Mouse (Mus musculus) c-Kit-positive CD71-positive TER-119-negative erythroid progenitor cells, embryonic 14.5 days (primary cell): ENCODE results near the gene Cphx1.
"Not testable (repeated sequence)": the region's sequence is repeated elsewhere in the genome, so short reads cannot be mapped to it uniquely, and the experiment has no call there.

Experiments used
- DNase-seq: peaks from one replicate; pipeline ENCODE4 v3.0.0-alpha.2; 2013; ENCODE audit warnings: low read depth

The Cphx1 gene

DNA sequence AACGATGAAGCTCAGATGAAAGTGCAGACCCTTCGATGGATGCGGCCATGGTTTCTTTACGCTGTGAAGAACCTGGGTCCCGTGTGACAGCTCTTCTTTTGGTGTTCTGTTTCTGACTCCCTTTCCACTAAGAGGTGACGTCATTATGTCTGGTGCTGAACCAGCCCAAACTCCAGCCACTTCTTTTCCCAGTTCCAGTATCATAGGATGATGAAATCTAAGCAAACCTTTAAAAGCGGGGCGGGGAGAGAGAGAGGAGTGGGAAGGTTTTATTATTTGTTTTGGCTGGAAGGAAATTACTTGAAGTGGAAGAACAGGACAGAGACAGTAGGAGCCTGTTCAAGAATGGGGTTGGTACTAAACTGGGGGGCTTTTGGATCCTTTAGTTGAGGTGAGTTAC, at the start of gene Cphx1:
Cphx1 (plus strand) TSS at position 301 of the 400 bp plus-strand sequence.
- not testable (repeated sequence) for DNase-seq

DNA sequence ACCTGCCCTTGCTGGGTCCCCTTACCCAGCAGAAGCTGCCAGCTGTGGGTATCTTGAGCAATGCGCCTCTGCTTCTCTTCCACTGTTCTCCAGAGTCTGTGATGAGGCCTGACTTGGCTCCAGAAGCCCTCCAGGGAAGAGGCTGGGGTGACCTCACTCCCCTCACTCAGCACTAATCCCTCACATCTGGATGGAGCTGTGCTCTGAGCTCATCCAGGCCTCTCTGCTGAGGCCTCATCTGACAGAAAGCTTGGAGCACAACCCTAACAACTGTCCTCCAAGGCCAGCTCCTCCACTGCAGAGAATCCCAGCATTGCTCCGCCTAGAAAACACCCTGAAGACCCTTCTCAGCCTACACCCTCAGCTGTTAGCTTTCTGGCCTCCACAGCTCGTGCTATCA, 43.5 kb upstream of the Cphx1 start:
- not testable (repeated sequence) for DNase-seq

DNA sequence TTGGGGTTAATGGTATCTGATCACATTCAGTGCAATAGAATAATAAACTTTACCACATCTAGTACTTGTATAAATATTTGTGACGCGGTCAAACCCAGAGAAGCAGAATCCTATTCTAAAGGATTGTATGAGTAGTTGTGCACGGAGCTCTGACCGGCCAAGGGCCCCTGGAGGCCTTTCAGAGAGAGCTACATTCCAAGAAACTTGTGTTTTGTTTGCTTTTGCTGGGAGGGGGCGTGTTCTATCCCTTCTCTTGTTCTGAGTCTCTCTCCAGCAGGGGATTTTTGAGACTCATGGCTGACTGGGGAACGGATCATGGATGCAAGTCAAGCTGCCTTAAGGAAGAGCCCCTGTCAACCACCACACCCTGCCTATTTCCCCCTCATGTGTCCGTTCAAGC, 42.4 kb upstream of the Cphx1 start:
- DNase-seq = not testable (repeated sequence)

DNA sequence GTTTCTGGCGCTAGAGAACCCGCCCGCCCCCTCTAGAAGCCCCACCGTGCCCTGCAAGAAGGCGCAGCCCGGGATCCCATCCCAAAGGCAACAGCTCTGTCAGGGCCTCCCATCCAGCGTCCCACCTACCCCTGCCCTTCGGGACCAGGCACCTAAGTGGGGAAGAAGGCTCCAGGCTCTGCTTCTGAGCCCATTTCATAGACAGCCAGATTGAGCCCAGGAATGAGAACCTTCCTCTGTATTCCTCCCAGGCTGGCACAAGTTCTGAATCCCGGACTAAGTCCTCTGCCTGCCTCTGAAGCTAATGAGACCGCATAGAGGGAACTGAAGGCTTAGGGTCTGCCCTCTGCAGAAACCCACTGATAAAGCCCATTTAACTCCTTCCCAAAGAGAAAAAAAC, 35.1 kb upstream of the Cphx1 start, which contains the start of gene Plac9a:
Plac9a (minus strand) TSS at position 101 of the 400 bp plus-strand sequence.
- not testable (repeated sequence) for DNase-seq

DNA sequence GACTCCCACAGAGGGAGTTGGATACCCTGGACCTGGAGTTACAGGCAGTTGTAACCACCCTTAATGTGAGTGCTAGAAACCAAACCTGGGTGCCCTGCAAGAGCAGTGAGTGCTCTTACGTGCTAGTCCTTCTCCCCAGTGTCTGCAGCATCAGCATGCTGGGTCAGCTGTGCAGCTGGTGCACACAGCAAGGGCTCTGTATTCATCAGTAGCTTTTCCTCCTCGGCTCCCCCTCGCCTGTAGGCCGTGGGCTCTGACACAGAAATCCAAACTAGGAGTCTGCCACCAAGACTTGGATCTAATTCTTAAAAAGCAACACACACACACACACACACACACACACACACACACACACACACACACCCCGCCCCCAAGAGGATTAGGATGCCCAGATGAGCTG, 32.9 kb upstream of the Cphx1 start:
- DNase-seq = not testable (repeated sequence)

DNA sequence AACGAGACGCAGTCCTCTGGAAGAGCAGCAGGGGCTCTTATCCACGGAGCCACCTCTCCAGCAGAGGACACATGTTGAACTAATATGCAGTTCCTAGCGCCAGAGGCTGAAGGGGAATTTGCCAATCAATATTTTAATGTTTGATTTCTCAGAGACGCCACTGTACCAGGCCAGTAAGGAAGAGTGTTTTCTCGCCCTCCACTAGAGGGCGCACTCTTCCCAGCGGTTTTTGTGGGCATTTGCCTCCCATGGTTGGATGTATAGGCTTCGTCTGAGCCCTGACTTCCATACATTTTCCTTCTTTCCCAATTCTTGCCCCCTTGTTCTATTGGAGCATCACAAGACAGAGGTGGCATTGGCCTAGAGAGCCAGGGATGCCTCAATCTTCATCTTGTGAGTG, 30.8 kb upstream of the Cphx1 start:
- not testable (repeated sequence) for DNase-seq

DNA sequence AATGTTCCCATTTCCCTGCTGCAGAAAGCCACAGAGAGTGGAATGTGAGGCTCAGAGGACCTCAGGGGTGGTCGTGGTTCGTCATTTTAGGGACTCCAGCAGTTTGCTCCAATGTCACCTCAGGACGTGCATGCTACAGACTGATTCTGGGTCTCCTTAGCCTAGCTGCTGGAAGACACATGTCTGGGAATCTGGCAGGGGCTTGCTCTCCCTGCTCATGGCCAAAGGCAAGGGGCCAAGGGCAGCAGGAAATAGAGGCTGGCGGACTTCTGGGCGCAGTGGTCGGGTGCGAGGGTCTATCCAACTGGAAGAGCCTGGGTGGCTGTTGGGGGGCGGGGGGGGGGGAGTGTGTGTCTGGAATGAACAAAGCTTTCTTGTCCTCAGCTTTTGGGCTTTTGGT, 29.1 kb upstream of the Cphx1 start:
- DNase-seq = not testable (repeated sequence)

DNA sequence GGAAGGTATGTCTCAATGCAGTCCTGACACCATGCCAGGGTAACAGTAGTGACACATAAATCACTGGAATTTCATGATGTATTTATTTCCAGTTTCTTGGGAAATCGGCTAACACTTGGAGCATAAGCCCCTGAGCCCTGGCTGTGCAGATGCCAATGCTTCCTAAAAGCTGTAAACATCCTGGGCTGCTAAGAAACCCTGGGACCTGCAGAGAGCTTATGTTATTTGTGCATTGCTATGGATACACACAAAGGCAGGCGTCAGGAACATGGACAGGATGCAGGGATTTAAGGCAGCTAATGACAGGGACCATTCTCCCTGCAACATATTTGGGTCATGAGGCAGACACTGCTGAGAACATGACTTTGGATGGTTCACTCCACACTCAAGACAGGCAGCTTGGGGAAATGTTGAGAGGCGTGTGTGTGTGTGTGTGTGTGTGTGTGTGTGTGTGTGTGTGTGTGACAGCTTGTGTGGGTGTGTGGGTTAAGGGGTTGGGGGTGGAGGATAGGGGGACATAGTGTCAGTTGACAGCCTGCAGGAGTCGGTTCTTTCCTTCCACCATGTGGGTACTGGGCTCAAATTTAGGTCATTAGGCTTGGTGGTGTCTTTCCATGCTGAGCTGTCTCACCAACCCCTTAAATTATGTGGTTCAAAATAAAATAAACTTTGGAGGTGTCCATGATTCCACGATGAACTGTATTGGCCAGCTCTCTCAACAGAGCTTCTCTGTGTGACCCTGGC, 19.5 kb upstream of the Cphx1 start:
- DNase-seq = not testable (repeated sequence)

DNA sequence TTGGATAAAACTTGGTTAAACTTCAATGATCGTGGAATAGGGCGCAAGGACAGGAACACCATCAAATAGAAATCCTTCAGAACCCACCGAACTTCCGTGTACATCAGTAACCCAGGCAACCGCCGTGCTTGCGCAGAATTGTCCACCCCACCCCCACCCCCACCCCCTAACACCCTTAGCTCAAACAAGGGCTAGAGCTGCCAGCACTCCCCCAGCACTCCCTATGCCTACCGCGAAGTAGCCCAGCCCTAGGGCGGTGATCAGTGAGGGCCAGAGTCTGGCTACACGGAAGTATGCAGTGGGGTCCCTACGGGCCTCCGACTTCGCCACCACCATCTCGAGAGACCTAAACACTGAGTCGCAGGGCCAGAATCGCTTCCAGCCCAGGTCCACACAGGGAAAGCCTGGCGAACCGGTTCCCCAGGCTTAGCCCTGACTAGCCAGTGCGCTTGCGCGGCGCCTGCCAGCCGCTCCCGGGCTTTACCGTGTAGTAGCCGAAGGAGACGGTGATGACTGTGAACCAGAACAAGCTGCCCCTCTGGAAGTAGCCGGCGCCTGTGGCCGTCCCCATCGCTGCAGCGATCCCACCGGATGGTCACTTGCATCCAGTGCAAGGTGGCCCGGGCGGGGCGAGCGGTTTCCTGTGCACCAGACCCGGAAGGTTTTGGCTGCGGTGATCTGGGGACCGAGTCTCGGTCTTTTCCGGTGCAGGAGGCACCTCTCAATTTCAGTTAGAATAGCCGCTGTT, 11.1 kb upstream of the Cphx1 start:
- DNase-seq = not testable (repeated sequence)

DNA sequence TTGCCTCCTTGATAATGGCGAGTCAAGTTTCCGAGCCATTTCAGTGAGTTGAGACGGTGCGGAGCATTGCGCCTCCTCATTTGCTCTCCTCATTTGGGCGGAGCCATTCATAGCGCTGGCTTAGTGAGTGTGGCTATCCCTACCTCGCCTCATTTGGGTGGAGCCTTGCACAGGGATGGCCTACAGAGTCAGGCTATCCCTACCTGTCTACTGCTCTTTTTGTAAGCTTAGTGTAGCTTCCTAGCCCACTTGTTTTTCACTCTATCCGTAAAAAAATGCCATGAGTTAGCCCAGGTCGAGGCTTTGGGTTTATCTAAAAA, 10.6 kb upstream of the Cphx1 start, which contains the start of gene Tmem254a:
Tmem254a (minus strand) TSS at position 111 of the 320 bp plus-strand sequence.
- DNase-seq = not testable (repeated sequence)

DNA sequence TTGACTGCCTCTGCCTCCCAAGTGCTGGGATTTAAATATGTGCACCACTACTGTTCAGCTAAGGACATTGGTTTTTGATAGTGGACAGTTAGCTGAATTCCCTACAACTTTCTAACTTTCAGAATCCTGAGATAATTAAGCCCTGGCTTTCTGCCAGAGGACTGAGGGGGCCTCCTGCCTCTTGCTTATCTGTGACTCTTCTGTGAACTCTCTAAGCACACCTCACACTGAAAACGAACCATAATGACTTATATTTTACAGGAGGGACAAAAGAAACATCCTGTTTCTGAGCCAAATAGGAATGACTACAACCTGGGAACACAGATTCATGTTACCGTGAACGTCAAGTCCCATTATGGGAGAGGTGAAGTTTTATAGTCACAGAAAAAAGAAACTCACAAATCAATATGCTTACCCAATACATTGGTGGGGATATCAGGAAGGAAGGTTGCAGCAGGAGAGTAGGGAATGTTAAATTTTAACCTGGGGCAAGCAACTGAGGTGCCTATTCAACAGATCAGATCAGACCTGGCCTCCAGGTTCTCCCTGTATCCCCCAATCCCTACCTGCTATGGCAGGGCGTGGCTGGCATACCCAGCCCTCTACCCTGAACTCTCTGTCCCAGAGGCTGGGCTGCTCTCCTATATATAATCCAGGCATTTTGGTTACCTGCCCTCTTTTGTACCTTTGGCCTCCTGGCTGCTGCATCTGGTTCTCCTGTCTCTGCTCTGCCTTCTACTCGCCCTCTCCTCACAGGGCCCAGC, 1.1 kb upstream of the Cphx1 start:
- DNase-seq = not testable (repeated sequence)

DNA sequence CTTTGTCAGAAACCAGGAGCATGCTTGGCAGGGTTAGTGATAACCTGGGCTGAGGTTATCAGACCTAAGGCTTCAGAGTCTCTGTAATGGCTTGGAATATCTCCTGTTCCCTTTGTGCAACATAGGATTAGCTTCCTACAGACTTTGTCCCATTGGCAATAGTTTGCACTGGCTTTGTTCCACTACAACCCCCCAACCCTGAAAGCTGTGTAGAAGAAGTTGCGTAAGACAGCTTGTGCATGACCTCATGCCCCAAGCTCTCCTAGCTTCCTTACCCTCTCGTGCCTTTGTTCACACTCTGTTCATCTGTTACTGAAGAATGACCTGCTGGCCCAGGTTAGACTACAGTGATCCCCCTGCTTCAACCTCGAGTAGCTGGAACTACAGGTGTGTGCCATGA, 19.8 kb downstream of the Cphx1 start:
- DNase-seq = not testable (repeated sequence)

DNA sequence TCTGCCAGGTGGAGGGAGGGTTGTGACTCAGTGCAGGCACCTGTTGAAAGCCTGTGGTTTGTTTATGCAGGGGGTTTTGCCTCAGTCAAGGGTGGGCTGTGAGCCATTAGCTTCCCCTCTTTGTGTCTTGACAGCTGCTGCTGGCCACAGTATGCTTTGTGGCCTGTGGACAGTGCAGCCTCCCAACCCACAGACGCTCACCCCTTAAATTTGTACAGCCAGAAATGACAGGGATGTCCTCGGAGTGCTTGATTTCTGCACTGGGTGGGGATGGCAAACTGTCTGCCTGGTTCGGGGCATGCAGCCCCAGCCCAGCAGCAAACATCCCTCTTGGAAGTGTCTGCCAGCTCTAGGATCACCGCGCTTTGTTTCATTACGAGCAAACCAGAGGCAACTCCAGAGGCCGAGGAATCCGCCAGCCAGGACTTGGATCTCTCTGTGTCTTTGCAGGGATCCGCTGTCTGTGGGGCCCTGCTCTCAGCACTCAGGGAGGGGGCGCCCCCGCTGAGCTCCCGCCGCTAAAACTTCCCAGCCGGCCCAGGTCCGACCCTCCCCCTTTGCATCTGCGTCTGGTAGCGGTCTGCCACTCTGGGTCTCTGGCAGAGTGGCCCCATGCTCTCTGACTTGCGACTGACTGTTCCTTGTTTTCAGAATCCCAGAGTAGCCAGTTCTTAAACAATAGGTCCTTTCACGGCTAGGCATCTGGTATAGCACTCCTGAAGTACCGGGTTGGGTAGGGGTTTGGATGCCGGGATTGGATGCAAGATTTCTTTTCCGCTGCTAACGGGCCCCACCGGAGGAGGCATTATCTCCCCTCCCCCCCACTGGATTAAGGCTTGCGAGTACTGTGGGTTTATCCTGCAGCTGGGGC, 40.5 kb downstream of the Cphx1 start, which contains the start of gene Duxbl1:
Duxbl1 (plus strand) TSS at position 207 of the 871 bp plus-strand sequence.
- DNase-seq = not testable (repeated sequence)

DNA sequence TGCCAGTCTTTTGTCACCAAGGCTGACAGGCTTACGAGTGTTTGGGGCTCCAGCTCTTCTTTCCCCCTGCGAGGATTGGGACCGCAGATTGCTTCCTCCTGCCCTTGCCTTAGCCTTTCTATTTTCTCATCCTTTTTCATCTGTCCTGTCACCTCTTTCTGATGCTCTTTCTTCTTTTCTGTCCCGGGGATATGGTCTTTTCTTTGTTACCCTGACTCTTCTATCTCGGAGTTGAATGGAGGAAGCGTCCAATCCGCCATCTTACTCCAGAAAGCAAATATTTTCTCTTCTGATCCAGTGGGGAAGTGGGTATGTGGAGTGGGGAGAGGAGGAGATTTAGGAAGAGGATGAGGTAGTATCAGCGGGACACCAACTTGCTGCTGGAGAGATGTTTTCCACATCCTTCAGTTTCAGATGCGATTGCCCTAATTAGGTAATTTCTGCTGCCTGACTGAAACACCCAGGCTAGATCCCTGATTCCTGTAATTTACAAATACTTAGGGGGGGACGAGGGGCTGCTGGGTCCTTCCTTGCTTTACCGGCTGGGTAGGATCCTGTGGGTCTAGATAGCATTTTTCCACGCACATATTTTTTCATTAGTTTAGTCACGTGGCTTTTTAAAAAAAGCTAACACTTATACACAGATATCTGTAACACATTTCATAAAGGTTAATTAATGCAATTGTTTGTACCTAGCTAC, 41.3 kb downstream of the Cphx1 start:
- not testable (repeated sequence) for DNase-seq

DNA sequence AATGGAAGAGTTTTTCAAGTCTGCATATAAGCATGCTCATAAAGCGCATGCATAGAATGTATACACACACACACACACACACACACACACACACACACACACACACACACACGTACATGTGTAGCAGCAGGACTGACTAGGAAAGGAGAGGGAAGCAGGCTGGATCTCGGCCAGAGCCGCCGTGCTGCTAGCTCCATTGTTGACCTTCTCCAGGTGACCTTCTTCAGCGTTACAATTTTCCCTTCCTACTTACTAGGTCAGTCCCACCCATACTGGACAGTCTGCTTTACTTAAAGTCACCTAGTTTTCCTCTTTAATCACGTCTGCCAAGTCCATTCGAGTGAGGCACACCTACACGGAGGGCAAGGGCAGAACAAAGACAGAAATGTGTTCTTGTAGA, 43.8 kb downstream of the Cphx1 start:
- not testable (repeated sequence) for DNase-seq
